Mouse (Mus musculus): ENCODE data around the gene Vamp4.
A peak's percentile ranks its signal among the peaks of the same experiment; 100 is the strongest.

DNA sequence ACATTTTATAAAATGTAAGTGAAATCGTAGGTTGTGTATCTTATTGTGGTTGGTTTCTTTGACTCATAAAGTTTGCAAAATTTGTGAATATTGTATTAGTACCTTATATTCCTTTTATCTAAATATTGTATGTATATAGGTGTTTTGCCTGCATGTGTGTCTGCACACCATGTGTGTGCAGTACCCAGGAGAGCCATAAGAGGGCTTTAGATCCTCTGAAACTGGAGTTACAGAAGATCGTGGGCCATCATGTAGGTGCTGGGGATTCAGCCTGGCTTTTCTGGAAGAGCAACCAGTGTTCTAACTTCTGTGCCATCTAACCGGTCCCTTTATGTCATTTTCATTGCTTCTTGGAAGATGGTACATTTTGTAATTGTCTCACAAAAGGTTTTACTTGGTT, 4.8 kb downstream of the Vamp4 start:
- TF ChIP-seq CTCF (IDR thresholded peaks at IDR 0.05; ENCODE audit: low read depth) (0 out of 2 replicates have a peak, but pooled peaks have one; percentile 20), EP300 (optimal IDR thresholded peaks at IDR 0.05) (no peak)

Data from stomach, postnatal 0 days (tissue).